Mouse (Mus musculus) adrenal gland (tissue): ENCODE measurements around the gene Eri3.

Source experiments
- intact Hi-C: fragments of 180-260 bp; cut with DNase I; formaldehyde crosslinking; loops from one replicate; pipeline ENCODE4 v1.15.1; 2025

Gene Eri3

DNA sequence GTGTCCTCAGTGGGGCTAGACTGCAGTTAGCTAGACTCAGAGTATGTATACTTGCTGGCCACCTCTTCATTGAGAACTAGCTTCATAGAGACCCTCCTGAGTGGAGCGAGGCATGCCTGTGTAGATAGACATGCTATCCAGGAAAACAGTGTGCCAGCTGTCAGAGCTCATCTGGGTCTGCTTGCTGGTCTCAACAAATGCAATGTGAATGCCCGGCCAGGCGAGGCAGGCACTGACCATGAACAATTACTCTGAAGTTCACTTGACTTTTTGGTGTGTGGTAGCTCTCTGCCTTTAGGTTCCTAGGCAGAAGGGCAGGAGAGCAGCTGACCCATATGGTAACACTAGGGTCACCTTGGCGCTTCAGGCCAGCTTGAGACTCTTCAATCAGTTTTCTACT is 66.4 kb downstream of the Eri3 start:
- intact Hi-C loops: no loop called here

DNA sequence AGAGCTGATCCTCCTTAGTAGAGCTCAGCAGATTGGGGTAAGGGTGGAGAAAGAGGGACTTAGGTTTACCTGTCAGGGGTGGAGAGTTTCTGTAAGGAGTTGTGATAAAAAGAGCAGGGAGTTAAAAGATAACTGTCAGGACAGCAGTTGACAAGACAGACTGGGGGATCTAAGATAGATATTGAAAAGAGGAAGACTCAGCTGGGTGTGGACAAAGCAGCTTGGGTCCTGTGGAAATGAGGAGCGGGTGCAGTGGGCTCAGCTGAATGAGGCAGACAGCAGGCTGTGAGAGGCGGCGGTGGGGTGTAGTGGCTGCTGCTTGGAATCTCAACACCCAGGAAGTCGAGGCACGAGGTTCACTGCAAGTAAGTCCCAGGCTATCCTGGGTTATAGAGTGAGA is 72.1 kb downstream of the Eri3 start:
- intact Hi-C loops: no loop called here

DNA sequence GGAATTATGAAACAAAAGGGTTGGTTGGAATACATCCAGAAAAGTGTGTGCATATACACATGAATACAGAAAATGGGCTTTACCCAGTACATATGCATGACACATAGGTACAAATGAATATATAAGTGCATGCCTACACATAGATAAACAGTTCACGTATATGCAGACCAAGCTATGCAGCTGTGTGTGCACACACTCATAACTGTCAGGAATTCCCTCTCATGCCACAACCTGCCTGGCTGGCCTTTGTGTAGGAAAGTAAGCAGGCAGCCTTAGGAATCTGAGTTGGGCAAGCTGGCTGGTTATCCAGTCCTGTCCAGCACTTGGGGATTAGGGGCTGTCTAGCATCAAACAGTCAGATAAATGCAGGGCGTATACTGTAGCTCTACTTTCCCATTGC is 72.9 kb downstream of the Eri3 start:
- intact Hi-C loops: no loop called here

DNA sequence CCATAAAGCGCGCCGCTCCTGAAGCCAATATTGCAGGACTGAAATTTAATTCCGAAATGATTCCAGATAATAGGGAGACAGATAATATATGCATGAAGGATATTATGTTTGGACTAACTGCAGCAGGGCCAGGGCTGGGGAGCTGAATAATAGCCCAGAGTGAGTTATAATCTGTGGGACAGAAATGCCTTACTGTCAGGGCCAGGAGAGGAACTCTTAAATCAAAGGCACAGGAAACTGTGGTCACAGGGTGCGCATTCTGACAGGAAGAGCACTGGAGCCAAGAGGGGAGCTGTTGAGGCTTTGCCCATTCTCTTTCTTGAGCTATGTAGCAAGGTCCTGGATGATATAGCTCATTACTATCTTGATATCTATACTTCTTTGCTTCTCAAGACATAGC is 74.5 kb downstream of the Eri3 start:
- intact Hi-C loops: no loop called here

DNA sequence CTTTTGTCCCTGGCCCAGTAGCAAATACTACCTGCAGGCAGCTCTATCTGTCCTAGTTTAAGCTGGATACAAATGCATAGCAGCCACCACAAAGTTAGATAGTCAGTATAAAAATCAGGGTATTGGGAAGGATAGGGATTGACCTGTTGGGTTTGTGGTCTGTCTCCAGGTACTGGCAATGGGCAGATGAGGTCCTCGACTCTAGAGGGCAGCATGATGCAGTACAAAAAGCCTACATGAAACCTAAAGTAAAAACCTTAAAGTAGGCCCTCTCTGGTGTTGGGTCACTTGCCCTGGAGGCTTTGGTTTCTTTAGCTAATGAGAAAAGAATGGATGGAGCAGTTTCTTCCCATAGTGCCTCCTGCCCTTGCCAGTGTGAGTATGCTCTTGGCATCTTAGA is 78.3 kb downstream of the Eri3 start:
- intact Hi-C loops: no loop called here

DNA sequence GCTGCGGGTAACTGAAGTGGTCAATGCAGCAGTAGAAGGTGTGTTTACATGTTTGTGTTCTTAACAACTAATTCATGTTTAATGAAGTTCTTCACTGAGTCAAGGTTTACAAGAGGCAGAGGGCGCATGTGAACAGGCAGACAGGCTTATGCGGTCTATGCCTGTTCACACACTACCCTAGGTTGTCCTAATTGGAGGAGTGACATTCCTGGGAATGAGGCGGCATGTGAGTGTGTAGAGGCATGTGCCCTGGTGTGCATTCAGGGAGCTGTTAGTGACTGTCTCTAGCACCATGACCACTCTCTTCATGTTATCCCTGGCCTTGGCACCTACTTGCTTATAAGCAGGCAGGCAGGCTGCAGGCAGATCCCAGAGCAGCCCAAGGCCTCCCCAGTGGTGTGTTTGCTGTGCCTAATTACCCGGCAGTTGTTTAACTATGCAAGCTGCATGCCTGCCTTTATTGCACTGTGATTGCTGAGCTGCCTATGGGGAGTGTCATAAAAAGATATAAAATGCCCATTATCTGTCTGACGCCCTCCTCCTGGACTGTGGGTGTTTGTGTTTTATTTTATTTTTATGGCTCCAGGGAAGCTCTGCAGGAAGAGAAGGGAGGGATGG is 80.0 kb downstream of the Eri3 start:
- intact Hi-C loops: no loop called here

DNA sequence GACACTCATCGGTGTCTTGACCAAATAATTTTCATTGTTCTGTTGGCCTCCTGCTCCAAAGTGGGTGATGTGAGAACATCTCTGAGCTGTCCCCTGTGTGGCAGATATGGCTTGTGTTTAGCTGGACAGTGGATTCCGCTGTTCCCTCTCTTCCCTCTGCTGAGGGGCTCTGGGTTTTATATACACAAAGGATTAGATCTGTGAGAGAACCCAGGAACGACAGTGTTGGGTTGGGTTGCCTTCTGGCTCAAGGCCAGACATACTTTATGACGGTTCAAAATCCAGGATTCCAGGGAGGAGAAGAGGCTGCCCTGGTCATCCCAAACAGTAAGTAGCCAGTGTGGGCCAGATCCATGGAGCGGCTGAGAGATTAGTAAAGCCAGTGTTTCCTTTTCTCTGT is 83.4 kb downstream of the Eri3 start:
- intact Hi-C loops: no loop called here

DNA sequence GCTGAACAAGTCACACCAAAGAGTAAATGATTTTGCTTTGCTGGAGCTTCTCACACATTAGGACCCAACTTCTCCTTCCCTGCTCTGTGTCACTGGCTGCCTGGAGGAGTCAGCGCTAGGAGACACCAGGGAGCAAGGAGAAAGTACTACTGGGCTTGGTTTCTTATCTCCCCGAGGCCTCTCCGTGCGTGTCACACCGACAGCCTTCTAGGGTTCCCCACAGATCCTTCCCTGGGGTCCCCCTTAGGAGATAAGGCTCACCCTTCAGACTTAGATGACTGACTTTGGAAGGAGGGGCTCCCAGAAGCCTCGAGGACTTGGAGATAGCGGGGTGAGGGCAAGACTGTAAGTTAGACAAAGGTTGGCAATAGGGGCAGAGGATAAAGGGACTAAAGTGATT is 84.5 kb downstream of the Eri3 start:
- intact Hi-C loops: no loop called here

DNA sequence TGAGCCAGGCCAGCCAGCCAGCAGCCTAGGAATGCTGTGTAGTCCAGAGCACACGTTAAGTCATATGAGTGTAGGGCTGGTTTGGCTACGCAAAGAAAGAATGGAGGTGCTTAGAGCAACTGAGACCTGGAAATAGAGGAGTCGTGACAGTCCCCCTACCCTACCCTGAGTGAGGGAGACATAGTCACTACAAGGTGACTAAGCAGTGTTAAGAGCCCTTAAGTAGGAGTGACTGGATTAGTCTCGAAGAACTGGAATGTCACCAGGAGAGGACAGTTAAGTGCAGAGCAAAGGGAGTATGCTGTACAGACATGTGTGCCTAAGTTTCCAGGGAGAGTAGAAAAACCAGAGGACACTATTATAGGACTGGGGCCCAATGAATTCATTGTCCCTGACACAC is 86.0 kb downstream of the Eri3 start:
- intact Hi-C loops: no loop called here

DNA sequence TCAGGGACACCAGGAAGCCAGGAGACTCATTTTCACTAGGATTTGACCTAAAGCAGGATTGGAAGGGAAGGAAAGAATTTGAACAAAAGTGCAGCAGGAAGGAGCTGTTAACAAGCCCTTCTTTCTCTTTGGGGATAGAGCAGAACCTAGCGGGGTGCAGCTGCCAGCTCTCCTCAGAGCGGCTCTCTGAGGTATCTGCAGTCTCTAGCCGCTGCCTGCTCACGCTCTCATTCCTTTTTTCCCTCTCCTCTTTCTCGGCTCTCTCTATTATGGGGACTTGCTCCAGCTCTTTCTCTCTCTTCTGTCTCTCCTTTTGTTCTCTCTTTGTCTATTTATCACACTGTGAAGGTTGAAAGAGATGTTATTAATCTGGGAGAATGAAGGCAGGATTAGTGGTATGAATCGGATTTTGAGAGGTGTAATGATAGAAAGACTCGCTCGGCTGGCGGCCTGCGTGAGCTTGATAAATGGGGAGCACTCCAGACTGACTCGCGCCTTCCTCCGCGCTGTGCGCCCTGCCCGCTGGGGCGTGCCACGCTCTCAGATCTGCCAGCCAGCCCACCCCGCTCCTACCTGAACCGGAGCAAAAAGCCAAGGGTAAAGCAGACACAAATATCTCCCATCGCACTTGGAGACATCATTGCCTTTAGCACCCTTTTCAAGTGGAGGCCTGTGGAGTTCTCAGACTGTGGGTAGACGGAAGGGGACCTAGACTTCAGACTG is 86.9 kb downstream of the Eri3 start:
- intact Hi-C loops: no loop called here

DNA sequence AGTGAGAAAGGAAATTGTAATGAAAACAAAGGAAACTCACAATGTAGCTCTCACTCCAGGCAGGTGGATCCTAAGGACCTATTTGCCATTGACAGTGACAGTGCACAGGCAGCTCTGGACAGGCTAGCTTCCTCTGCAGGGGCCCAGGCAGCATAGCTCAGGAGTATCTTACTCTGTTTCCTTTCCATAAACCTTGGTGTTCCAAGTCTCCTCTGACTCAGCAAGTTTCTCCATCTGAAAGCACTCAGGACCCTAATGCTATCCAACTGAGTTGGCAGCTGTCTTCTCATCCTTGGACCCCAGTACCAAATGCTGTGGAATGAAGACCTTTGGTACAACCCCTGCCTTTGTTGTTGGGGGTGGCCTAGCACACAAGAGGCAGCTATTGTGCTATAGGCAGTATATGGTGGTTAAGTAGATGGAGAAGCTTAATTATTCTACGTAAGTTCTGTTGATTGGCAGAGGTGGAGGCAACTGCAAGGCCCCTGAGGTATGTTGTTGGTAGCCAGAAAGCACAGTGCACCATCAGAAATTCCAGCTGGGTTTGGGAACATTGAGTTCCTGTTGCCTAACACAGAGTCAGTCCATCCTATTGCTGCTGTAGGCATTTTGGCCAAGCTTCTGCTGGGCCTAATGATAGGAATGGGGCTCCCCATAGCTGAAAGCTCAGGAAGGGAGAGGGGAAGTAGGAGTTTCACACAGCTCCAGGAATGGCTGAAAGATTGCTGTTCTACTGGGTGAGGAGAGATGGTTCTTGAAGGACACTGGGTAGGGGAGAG is 90.9 kb downstream of the Eri3 start:
- intact Hi-C loops: no loop called here

DNA sequence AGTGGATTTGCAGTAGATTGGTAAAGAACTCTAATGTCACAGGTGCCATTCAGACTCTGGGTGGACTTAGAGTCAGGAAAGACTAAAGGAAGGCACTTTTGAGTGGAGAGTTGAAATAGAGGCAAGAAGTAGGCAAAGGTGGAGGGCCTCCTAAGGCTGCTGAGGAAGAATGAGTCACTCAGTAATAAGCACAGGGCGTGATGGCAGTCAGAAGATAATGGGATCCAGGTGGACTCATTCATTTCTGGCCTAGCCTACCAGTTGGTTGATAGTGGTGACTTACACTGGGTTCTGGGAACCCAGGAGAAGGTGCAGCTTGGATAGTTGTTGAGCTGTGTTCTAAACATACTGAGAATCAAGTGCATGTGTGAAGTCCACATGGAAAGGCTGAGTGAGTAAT is 91.6 kb downstream of the Eri3 start:
- intact Hi-C loops: no loop called here

DNA sequence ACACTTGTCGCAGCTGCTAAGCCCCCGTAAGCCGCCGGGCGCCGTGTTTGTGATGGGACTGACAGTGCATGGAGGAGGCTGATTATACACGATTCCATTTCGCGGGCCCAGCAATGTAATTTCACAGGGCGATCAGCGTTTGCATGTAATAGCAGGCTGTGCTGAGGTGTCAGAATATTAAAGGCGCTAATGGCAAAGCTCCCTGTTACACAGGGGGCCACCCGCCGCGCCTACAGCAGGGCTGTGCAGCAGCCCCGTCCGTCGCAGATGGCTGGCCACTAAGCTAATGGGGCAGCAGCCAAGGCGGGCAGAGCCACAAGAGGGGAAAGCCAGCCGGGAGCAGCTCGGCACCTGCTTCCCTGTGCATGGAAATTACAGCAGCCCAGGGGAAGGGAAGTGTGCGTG is 94.9 kb downstream of the Eri3 start:
- intact Hi-C loops: no loop called here

DNA sequence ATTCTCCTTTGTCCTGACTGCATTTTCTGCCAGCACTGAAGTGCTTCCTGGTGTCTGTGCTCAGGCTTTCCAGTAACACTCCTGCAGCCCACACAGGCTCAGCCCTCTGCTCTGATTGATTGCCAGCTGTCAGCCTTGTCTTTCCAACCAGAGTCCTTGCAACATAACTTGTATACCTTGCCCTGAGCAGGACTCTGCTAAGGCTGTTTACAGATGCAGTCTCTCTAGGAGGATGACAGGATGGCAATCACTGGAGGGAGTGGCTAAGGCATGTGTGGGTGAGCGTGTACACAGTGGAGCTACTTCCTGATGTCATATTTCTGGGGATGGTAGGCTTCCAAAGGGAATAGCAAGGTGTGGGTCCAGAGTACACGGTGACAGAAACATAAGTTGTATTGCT is 95.7 kb downstream of the Eri3 start:
- intact Hi-C loops: no loop called here

DNA sequence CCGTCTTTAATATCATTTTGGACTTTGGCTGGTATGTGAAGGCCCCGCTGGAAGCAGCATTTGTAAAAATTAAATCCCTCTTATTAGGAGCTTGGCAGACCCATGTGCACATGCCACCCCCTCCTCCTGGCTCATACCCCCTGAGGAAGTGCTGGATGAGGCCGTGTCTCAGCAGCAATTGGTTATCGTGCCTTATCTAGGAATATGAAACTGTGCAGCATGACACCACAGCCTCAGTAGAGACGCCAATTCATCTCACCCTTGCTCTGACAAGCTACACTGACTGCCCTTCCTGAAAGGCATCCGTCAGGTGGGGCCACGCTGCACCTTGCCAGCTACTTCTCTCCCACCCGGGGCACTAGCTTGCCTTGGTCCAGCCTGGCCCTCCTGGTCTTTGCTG is 96.3 kb downstream of the Eri3 start:
- intact Hi-C loops: no loop called here

DNA sequence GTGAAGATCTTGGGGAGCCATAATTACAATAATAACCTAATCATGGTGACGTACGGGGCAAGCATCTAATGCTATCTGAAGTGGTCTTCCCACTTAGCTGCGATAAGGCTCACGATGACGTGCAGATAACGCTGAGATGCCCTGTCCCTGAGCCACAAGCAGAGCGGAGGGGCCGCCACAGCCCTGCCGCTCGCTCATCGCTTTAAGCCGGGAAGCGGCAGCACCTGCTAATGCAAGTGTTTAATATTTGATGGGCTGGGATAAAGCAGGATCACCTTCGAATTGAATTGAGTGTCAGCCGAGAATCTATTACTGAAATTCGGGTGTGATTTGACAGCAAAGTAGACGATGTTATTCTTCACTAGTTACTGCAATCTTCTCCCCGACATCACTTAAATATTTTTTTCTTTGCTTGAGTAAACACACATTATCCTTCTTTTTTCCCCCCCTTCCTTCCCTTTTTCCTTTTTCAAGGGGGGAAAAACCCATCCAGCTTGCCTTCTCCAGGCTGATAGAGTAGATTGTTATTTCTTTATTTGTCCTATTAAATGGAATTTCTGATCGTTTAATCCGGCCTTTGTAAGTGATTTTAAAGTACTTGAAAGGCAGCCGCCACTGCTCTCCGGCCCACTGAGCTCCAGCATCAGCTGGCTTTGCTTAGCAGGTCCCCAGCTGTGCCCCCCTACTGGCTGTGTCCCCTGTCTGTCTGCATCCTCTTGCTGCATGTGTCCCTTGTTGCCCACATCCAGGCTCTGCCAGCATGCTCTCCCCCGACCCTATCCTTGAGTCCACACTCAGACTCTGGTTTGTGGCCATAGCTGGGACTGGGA is 97.0 kb downstream of the Eri3 start:
- intact Hi-C loops: no loop called here

DNA sequence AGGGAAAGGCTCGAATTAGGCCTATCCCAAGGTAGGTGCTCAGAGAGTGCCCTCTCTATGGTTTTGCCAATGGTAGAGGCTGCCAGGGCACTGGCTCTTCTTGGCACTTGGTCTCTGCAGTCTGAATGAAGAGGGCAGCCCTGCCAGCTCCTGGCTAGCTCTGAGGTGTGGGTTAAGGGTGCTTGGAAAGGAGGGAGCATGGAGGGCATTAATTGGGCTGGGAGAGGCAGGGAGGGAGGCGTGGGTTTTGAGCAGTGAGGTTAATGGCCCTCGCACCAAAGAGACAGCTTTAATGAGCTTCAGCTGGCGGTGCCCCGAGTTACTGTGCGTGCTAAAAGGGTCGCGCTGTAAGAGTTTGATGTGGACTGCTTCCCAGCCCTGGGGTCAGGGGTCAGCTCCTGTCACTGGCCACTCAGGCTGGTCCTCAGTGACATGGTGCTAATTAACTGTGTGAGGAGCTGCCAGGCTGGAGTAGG is 101.5 kb downstream of the Eri3 start:
- intact Hi-C loops: no loop called here

DNA sequence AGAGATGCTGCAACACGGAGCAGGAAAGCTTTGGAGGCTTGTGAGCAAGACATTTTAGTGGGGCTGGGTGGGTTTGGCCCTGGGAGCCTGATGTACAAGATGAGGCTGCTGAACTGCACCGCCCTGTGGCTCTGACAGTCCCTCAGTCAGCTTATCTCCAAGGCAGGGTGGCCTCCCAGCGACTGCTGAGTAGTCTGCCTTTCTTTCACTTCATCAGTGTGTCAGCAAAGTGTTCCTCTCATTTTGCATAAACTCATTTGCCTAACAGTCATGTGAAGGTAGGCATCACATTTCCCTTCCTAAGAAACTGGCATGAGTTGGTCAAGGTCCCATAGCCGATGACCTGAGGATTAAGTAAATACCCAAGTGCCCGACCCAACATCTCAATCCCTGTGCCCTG is 102.6 kb downstream of the Eri3 start:
- intact Hi-C loops: no loop called here

DNA sequence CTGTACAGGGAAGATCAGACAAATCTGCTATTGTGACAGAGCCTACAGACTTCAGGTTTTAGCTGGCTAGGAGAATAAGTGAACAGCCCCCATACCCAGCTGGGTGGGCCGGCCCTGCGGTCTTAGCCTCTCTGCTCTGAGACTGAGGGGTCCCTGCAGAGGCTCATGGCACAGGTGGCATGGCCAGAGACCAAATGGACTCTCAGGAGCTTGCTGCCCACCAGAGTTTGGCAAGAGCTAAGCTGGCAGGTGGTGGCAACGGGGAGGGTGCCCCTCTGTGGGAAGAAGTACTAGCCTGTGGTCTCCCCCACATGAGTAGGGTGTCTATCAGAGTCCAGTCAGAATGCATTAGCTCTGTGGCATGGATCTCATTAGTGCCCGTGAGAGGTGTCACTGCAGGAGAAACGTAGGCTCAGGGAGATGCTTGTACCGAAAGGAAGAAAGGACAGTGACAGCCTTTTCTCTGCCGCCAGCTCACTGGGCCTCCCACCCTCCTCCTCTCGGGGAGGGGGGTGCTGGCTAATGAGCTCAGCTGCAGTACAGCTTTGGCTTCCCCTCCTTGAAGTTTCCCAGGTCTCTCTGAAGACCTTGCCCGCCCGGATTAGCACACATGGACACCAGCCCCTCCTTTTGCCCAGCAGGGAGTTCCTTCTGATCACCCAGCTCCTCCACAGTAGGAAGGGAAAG is 104.0 kb downstream of the Eri3 start:
- intact Hi-C loops: no loop called here

DNA sequence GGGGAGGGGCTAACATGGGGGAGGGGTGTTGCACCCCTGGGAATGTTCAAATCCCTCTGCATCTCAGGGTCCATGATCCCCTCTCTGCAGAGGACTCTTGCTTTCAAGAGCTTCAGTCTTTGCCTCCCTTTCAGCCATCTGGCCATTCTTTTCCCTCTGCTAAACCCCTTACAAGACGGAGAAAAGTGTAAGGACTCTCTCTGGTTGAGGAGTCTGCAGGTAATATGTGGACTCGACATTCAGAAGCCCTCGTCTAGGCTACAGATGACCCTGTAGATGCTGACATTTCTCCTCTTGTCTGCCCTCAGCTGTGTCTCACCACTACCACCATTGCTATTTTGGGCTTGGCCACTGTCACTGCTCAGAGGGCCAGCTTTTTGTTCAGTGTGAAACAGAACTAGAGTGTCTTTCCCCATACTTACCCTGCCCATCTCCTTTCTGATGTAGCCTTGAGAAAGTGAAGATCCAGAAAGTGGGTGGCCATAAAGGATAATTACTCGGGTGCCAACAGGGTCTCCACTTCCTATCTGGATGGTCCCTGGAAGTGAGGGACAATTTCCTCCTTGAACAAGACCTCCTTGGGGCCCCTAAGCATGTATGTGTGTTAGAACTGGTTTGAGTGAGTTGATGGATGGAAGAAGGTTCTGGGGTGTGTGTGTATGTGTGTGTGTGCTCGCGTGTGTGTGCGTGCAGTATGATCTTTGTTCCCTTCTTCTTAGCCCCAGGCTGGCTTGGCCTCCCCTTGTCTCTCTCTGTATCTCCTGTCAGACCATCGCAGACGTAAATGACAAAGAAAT is 104.7 kb downstream of the Eri3 start:
- intact Hi-C loops: no loop called here
